Mouse (Mus musculus) heart, adult 2 months (tissue): ENCODE data around the gene Csnk2a2. TPM values are rescaled to one million over a fixed set of nuclear protein-coding genes. Genes with fewer than 3 reads are reported as not detected.
A peak's percentile ranks its signal among the peaks of the same experiment; 100 is the strongest.

ENCODE experiments used
- DNase-seq, 2 experiments: peaks; one replicate each; pipeline ENCODE4 v3.0.0; 2021
- H3K27ac ChIP-seq: fragments of 200-600 bp; 2 replicates; pipeline ENCODE4 v1.8.1; 2022
- H3K27me3 ChIP-seq: fragments of 200-500 bp; 2 replicates; pipeline ENCODE4 v1.6.1; 2012; ENCODE audit warnings: mild to moderate bottlenecking, low read length, inconsistent platforms, mixed read lengths; ENCODE audit not compliant: control insufficient read depth, insufficient read depth
- H3K36me3 ChIP-seq: fragments of 200-500 bp; 2 replicates; pipeline ENCODE4 v1.6.1; 2012; ENCODE audit warnings: low read length, inconsistent platforms; ENCODE audit not compliant: control insufficient read depth, insufficient read depth
- H3K4me1 ChIP-seq: fragments of 200-500 bp; 2 replicates; pipeline ENCODE4 v1.6.1; 2011; ENCODE audit warnings: low read length; ENCODE audit not compliant: control insufficient read depth, insufficient read depth
- H3K4me3 ChIP-seq: fragments of 200-600 bp; 2 replicates; pipeline ENCODE4 v1.8.1; 2022
- H3K79me2 ChIP-seq: fragments of 200-500 bp; replicated peaks from 2 replicates; pipeline ENCODE4 v1.6.1; 2012; ENCODE audit warnings: mild to moderate bottlenecking, inconsistent platforms, low read length, moderate library complexity, mixed read lengths; ENCODE audit not compliant: control insufficient read depth, insufficient read depth
- H3K9ac ChIP-seq: fragments of 200-500 bp; 2 replicates; pipeline ENCODE4 v1.6.1; 2012; ENCODE audit warnings: low read depth, mild to moderate bottlenecking, control low read depth, inconsistent platforms, low read length, mixed read lengths
- CTCF ChIP-seq: fragments of 200-600 bp; IDR thresholded peaks from 2 replicates; pipeline ENCODE4 v1.8.1; 2022; ENCODE audit warnings: antibody characterized with exemption, mild to moderate bottlenecking, moderate library complexity
- EP300 ChIP-seq: fragments of 200-500 bp; IDR thresholded peaks from 2 replicates; pipeline ENCODE4 v1.6.1; 2011; ENCODE audit warnings: low read depth, low read length, control low read depth; ENCODE audit not compliant: insufficient read depth
- POLR2A ChIP-seq: fragments of 200-500 bp; IDR thresholded peaks from 2 replicates; pipeline ENCODE4 v1.6.1; 2011; ENCODE audit warnings: mild to moderate bottlenecking, low read depth, low read length, control low read depth; ENCODE audit not compliant: insufficient read depth
- WGBS: fragments of 180-500 bp; shearing (Covaris S2); methylation state at CpG from one replicate; pipeline ENCODE4 v1.1.7; 2018; 5-methylcytosine and 5-hydroxymethylcytosine counted together
- intact Hi-C: fragments of 180-260 bp; cut with DNase I; formaldehyde crosslinking; loops from one replicate; pipeline ENCODE4 v1.15.1; 2025
- long read RNA-seq: library from polyadenylated mRNA; stranded (forward); transcript quantifications from one replicate; pipeline ENCODE4 v2.0.0, GENCODE M21; 2021
- polyA plus RNA-seq: library from polyadenylated mRNA; depleted of rRNA; stranded (reverse); fragments of >200 nt; gene quantifications from 2 replicates; pipeline ENCODE4 v1.2.3, GENCODE M21; 2012; rRNA removed
- total RNA-seq, 2 experiments: library from RNA; stranded (reverse); gene quantifications; 2 replicates each; pipeline ENCODE4 v1.2.3; 2021

Gene Csnk2a2
- total RNA-seq: 10 to 100 TPM; 28.6 to 31.0 TPM
- polyA plus RNA-seq: 11.0 and 20.6 TPM in 2 replicates
- long read RNA-seq, transcript Csnk2a2-201 (12 exons, 3,773 nt): major isoform, 7 of 50 reads
- long read RNA-seq, partial matches to known transcripts: 0 of 50 reads
- long read RNA-seq, other reads (novel, unspliced or antisense): 43 of 50 reads

- Histone ChIP-seq H3K27ac (peak within 1 kb of the TSS; percentile 73), H3K4me1 (peaks cover 5% of the 10 kb centered on the region), H3K79me2 (peaks cover 4% of the 10 kb centered on the region), H3K4me3 (peak within 1 kb of the TSS; percentile 68), H3K27me3 (no peaks in the 10 kb centered on the region), H3K36me3 (peaks cover 18% of the 10 kb centered on the region), H3K9ac (peak within 1 kb of the TSS; percentile 67)
- WGBS: 80% methylated on average over 5 of the region's 5 CpGs
- intact Hi-C loops: no loop called here
- no peak for DNase-seq
- TF ChIP-seq CTCF (no peak), POLR2A (no peak), EP300 (no peak)
Measured at GRCm38 (mm10) chr8:95490006-95490405, at the start of gene Csnk2a2. Gene Csnk2a2 (minus strand): TSS chr8:95490039.

- no peak for DNase-seq
- TF ChIP-seq POLR2A (no peak), CTCF (peak; percentile 49), EP300 (no peak)
- Histone ChIP-seq H3K4me3 (no peak overlapping the region), H3K79me2 (no peaks in the 10 kb centered on the region), H3K27ac (no peak overlapping the region), H3K9ac (no peak overlapping the region), H3K36me3 (no peaks in the 10 kb centered on the region), H3K4me1 (no peaks in the 10 kb centered on the region), H3K27me3 (no peaks in the 10 kb centered on the region)
- intact Hi-C loops: no loop called here
- WGBS: 74% methylated on average over 5 of the region's 5 CpGs
Measured at GRCm38 (mm10) chr8:95539487-95539886, 49.6 kb upstream of the Csnk2a2 start.

- Histone ChIP-seq H3K4me1 (no peaks in the 10 kb centered on the region), H3K27me3 (no peaks in the 10 kb centered on the region), H3K4me3 (peak within 1 kb of the TSS; percentile 43), H3K36me3 (no peaks in the 10 kb centered on the region), H3K79me2 (no peaks in the 10 kb centered on the region), H3K9ac (0 out of 2 replicates have a peak within 1 kb of the TSS, but pooled peaks have one; percentile 9), H3K27ac (no peak within 1 kb of the TSS)
- DNase-seq: peak; percentile 27 to 55
- WGBS: 8% methylated on average over 33 of the region's 33 CpGs
- TF ChIP-seq POLR2A: no peak
- TF ChIP-seq EP300: no peak
- TF ChIP-seq CTCF: no peak
- intact Hi-C loops: no loop called here
Measured at GRCm38 (mm10) chr8:95533584-95534387, 43.9 kb upstream of the Csnk2a2 start, which contains the start of gene Ccdc113. Gene Ccdc113 (plus strand): TSS chr8:95534085.

- no peaks in the 10 kb centered on the region for H3K27me3 ChIP-seq
- no peaks in the 10 kb centered on the region for H3K79me2 ChIP-seq
- H3K36me3 ChIP-seq: no peaks in the 10 kb centered on the region
- no peak overlapping the region for H3K9ac ChIP-seq
- DNase-seq: no peak
- no peak overlapping the region for H3K4me3 ChIP-seq
- no peak for TF ChIP-seq POLR2A
- intact Hi-C loops: no loop called here
- WGBS: 80% methylated on average over 4 of the region's 4 CpGs
- no peaks in the 10 kb centered on the region for H3K4me1 ChIP-seq
- H3K27ac ChIP-seq: no peak overlapping the region
Measured at GRCm38 (mm10) chr8:95532206-95532605, 42.4 kb upstream of the Csnk2a2 start.

- Histone ChIP-seq H3K27me3 (no peaks in the 10 kb centered on the region), H3K79me2 (no peaks in the 10 kb centered on the region), H3K27ac (no peak overlapping the region), H3K4me1 (no peaks in the 10 kb centered on the region), H3K36me3 (no peaks in the 10 kb centered on the region), H3K4me3 (no peak overlapping the region), H3K9ac (no peak overlapping the region)
- DNase-seq: no peak
- intact Hi-C loops: no loop called here
- 64% methylated on average over 9 of the region's 9 CpGs for WGBS
- TF ChIP-seq CTCF (peak; percentile 19), POLR2A (no peak)
Measured at GRCm38 (mm10) chr8:95528750-95529310, 39.0 kb upstream of the Csnk2a2 start.

- H3K27me3 ChIP-seq: no peaks in the 10 kb centered on the region
- H3K36me3 ChIP-seq: no peaks in the 10 kb centered on the region
- TF ChIP-seq EP300 (no peak), POLR2A (no peak), CTCF (no peak)
- 87% methylated on average over 10 of the region's 10 CpGs for WGBS
- no peak for DNase-seq
- no peaks in the 10 kb centered on the region for H3K4me1 ChIP-seq
- no peak overlapping the region for H3K27ac ChIP-seq
- no peaks in the 10 kb centered on the region for H3K79me2 ChIP-seq
- no peak overlapping the region for H3K9ac ChIP-seq
- intact Hi-C loops: no loop called here
- no peak overlapping the region for H3K4me3 ChIP-seq
Measured at GRCm38 (mm10) chr8:95528194-95528593, 38.4 kb upstream of the Csnk2a2 start.
